Mouse (Mus musculus) left cerebral cortex, adult 9 months (tissue): ENCODE results near the gene Vsx1.

Experiments
- DNase-seq, 2 experiments: peaks; one replicate each; pipeline ENCODE4 v3.0.0; 2022; ENCODE audit warnings: low spot score in 2 of 2

Gene Vsx1

DNA sequence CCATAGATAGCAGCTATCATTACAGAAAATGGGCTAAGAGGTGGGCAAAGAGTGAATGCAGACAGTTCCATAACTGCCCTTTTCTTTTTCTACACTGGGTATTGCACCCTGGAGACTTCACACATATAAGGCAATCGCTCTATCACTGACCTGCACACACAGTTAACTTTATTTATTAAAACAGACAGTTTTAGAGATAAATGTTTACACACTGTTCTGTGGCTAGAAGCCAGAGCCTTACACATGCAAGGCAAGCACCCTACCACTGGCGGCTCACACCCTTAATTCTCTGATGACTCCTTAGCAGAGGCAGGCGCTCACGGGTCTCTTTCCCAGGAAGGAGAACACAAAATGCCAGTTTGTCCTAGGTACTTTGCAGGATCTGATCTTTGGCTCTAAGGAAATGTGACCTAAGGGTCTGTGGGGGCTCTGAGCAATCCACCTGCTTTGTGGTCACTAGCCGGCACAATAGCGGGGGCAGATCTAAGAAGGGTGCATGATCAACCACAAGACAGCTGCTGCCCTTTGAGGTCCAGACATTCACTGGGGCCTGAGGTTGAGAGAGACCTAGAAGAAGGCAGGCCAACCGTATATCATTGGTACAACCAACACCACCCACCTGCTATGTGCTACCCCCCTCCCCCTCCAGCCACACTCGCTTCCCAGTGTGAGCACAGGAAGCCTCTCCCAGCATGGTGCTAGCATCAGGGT lies 42.6 kb downstream of the Vsx1 start:
- no peak for DNase-seq

- no peak for DNase-seq
These were observed 43.9 kb downstream of the Vsx1 start for GRCm38 (mm10) chr2:150645225-150645624.

DNA sequence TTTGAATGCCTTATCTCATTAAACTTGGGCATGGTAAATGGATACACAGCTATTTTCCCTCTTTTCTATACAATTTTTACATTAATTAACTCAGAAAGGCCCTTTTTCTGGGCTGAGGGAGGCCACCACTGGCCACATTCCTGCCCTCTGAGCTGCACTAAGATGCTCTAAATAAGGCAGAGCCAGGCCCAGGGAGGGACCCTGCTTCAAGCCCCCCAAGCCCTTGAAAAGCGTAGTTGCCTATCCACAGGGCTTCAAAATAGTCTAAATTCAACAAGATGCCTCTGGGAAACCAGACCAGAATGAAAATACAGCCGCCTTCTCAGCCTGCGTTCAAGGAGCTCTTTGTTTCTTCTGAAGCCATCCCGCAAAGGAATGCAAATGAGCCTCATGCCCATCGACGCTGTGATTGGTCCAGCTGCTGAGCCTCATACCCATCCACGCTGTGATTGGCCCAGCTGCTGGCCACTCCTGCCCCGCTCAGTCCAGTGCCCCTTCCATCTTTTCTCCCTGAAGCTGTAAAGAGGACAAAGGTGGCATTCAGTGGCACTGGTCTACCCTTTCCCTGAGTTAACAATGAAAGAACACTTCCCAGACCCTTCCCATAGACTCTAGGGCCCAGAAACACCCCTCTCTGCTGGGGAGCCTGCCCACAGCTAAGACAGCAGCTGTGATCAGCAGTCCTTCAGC lies 45.3 kb downstream of the Vsx1 start:
- peak; percentile 59 to 64 for DNase-seq

DNA sequence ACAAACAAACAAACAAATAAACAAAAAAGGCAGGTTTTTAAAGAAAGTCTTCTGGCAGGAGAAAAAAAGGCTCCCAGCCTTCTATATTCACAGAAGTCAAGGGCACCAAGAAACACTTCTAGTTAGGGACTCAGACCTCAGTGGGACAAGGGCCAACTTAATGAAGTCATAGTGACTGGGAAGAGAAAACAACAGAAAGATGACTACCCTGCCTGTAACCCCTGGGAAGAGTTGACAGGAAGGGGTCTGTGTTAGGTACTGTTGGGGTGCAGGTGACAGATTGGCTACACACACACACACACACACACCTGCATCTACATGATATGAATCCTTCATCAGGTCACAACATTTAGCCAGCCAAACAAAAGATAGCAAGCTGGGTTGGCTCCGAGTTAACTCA lies 46.0 kb downstream of the Vsx1 start:
- no peak for DNase-seq

- DNase-seq, result no peak
These were observed 50.8 kb downstream of the Vsx1 start for GRCm38 (mm10) chr2:150638370-150638733.

DNA sequence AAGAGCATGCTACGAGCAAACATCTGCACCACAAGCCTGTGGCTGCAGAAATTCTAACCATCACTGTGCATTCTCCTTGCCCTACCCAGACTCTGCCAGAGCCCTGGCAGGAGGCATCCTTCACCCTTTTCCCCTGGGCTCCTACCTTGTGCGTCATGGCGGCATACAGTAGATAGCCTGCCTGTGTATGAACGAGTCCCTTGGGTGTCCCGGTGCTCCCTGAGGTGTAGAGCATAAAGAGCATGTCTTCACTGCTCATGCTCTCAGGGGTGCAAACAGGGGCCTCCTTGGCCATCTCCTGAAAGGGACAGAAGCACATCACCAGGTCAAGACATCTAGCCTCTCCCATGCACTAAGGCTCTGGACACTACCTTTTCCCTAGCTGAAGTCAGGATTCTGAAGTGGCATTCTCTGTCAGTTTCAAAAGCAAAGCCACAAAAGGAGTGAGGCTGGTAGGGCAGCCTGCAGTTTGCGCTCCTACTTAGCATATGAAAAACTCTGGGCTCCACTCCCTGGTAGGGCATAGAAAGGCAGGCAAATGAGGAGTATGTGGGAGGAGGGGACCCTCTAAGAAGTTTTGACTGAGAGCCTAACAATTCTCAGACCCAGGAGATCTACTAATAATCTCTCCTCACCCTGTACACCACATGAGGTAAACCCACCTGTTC lies 51.3 kb downstream of the Vsx1 start:
- no peak for DNase-seq

GRCm38 (mm10) chr2:150635877-150636446 lies 53.2 kb downstream of the Vsx1 start:
- DNase-seq, result no peak
